Mouse (Mus musculus): ENCODE data around the gene Rps3.

- TF ChIP-seq CTCF (IDR thresholded peaks at IDR 0.05; ENCODE audit: low read depth) (no peak), EP300 (IDR thresholded peaks at IDR 0.05; ENCODE audit: low read depth) (no peak)
Measured at GRCm38 (mm10) chr7:99510087-99510501, 26.6 kb upstream of the Rps3 start.
